Mouse (Mus musculus) hindbrain, postnatal 0 days (tissue): Measurements from ENCODE around the gene Ncor1. TPM values are rescaled to one million over a fixed set of nuclear protein-coding genes. Genes with fewer than 3 reads are reported as not detected.

Experiments
- ATAC-seq: fragments of 200-750 bp; cut with Nextera tagmentation; 2 replicates; pipeline ENCODE4 v1.8.0; 2017; ENCODE audit warnings: mild to moderate bottlenecking, moderate TSS enrichment, moderate library complexity
- DNase-seq: peaks from one replicate; pipeline ENCODE4 v3.0.0-alpha.2; 2015; ENCODE audit warnings: low spot score
- H3K27ac ChIP-seq: fragments of 300-500 bp; sonication (generic); 2 replicates; pipeline ENCODE4 v1.5.1; 2014; ENCODE audit warnings: mild to moderate bottlenecking
- H3K27me3 ChIP-seq: fragments of 300-500 bp; sonication (generic); 2 replicates; pipeline ENCODE4 v1.6.1; 2014; ENCODE audit warnings: low read length, mixed read lengths; ENCODE audit not compliant: insufficient read depth
- H3K36me3 ChIP-seq: fragments of 300-500 bp; sonication (generic); 2 replicates; pipeline ENCODE4 v1.6.1; 2014; ENCODE audit warnings: low read length, mixed read lengths; ENCODE audit not compliant: insufficient read depth
- H3K4me1 ChIP-seq: fragments of 300-500 bp; sonication (generic); 2 replicates; pipeline ENCODE4 v1.6.1; 2014; ENCODE audit warnings: antibody characterized with exemption, low read length, mixed read lengths; ENCODE audit not compliant: insufficient read depth
- H3K4me2 ChIP-seq: fragments of 300-500 bp; sonication (generic); 2 replicates; pipeline ENCODE4 v1.6.1; 2014; ENCODE audit warnings: low read depth, mild to moderate bottlenecking, low read length, moderate library complexity, mixed read lengths
- H3K4me3 ChIP-seq: fragments of 300-500 bp; sonication (generic); 2 replicates; pipeline ENCODE4 v1.5.1; 2014; ENCODE audit warnings: low read length
- H3K9ac ChIP-seq: fragments of 300-500 bp; sonication (generic); replicated peaks from 2 replicates; pipeline ENCODE4 v1.6.1; 2014; ENCODE audit warnings: mild to moderate bottlenecking, low read length, moderate library complexity, mixed read lengths
- H3K9me3 ChIP-seq: fragments of 300-500 bp; sonication (generic); 2 replicates; pipeline ENCODE4 v1.6.1; 2016; ENCODE audit warnings: low read length, mixed read lengths
- CTCF ChIP-seq: IDR thresholded peaks from 2 replicates; pipeline ENCODE4 v1.5.1; 2016; ENCODE audit warnings: antibody characterized with exemption, control low read depth, low read depth
- whole genome bisulfite sequencing: fragments of 180-500 bp; shearing (Covaris S2); extraction: QIAGEN DNeasy Blood & Tissue Kit; methylation state at CpG from one replicate; pipeline ENCODE4 v1.1.7; 2014; 5-methylcytosine and 5-hydroxymethylcytosine counted together
- polyA plus RNA-seq: library from polyadenylated mRNA; unstranded; fragments of >200 nt; fragmentation: Nextera tagmentation; extraction: Ambion mirVana; gene quantifications from 2 replicates; pipeline ENCODE4 v1.2.1, GENCODE M21; 2015
- total RNA-seq: library from RNA; depleted of rRNA; stranded (reverse); fragments of >200 nt; gene quantifications from 2 replicates; pipeline ENCODE4 v1.2.3, GENCODE M21; 2014

Ncor1 gene
- total and polyA plus RNA-seq, 2 experiments from 2014 or later = 137 to 148 TPM

DNA sequence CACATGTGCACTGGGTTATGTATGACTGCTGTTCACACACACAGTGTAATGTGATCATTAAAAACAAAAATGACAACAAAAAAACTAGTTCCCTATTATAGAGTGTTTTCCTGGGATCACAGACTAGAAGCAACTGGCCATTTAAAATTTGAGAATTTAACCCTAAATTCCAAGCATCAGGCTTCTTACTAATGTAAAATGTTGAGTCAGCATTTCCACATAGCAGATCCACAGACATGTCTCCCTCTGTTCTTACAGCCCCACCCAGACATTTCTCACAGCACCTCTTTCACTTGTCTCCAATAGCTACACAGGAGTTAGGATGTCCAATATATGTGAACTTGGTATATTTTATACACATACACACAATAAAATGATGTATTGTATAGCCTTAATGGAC is 88.4 kb downstream of the Ncor1 start:
- no peak for ATAC-seq
- no peak for DNase-seq
- Histone ChIP-seq H3K4me2 (no peak overlapping the region), H3K27ac (no peak overlapping the region), H3K9me3 (no peaks in the 10 kb centered on the region), H3K36me3 (peaks cover 31% of the 10 kb centered on the region), H3K27me3 (no peaks in the 10 kb centered on the region), H3K9ac (no peak overlapping the region), H3K4me3 (no peak overlapping the region), H3K4me1 (no peaks in the 10 kb centered on the region)
- no peak for TF ChIP-seq CTCF

DNA sequence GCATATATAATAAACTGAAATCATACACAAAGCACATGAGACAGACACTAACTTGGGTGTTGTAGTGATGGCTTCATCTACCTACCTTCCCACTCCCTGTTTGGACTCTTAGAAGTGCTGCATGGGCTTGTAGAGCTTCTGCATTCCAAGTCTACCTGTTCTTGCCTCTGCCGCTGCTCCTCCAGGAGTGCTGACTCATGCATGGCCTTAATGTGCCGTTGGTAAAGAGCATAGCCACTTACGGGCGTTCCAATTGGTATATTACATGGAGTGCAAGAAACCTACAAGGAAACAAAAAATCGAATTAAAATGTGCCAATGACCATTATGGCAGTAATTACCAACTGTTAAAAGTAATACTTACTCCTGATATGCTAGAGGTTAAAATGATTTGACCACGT is 91.5 kb downstream of the Ncor1 start:
- no peak for TF ChIP-seq CTCF
- ATAC-seq (no peak), DNase-seq (no peak)
- no peaks in the 10 kb centered on the region for H3K9me3 ChIP-seq
- H3K27ac ChIP-seq = no peak overlapping the region
- H3K9ac ChIP-seq = no peak overlapping the region
- 94% methylated on average over 6 of the region's 6 CpGs for WGBS
- no peak overlapping the region for H3K4me2 ChIP-seq
- no peak overlapping the region for H3K4me3 ChIP-seq
- H3K4me1 ChIP-seq = no peaks in the 10 kb centered on the region
- no peaks in the 10 kb centered on the region for H3K27me3 ChIP-seq
- peaks cover 18% of the 10 kb centered on the region; the same call in 1 of the 2 replicates for H3K36me3 ChIP-seq

DNA sequence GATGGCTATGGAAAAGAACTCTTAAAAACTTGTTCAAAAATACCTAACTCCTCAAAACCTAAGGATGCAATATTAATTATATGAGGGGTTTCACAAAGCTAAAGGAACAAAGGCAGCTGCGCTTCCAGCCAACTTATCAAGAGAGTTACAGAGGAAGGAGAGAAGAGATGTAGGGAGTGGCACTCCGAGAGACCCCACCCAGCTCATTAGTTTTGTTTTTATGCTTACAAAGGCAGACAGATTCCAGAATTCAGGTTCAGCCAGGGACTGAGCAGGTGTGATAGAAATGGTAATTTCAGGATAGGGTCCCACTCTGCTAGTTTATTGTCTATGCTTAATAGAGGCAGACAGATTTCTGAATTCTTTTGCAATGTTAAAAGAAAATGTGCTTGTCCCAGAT is 103.1 kb downstream of the Ncor1 start:
- H3K4me3 ChIP-seq = no peak overlapping the region
- H3K9me3 ChIP-seq = no peaks in the 10 kb centered on the region
- H3K4me2 ChIP-seq = no peak overlapping the region
- no peaks in the 10 kb centered on the region for H3K4me1 ChIP-seq
- DNase-seq (no peak), ATAC-seq (no peak)
- H3K27ac ChIP-seq = no peak overlapping the region
- 98% methylated on average over 2 of the region's 2 CpGs for WGBS
- no peaks in the 10 kb centered on the region for H3K27me3 ChIP-seq
- H3K9ac ChIP-seq = no peak overlapping the region
- H3K36me3 ChIP-seq = peaks cover 28% of the 10 kb centered on the region
- TF ChIP-seq CTCF = no peak

DNA sequence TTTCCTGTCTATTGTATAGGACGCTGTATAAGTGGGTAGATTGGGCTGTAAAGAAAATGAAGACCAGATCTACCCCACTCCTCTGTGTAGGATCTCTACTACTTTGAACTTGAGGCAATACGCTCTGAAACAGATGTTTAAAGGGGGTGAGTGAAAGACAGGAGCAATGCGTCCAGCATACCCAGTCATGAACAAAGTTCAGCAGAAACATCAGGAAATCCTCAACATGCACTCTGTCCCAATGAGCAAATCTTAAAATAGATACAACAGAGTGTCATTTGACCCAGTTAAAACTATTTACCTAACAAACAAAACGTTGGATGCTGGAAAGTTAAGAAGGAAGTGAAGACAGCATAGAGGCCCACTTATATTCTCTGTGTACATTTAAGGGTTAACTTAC is 106.4 kb downstream of the Ncor1 start:
- Histone ChIP-seq H3K4me1 (no peaks in the 10 kb centered on the region), H3K9ac (no peak overlapping the region), H3K9me3 (no peaks in the 10 kb centered on the region), H3K36me3 (peaks cover 44% of the 10 kb centered on the region), H3K4me2 (no peak overlapping the region), H3K27ac (no peak overlapping the region), H3K4me3 (no peak overlapping the region), H3K27me3 (no peaks in the 10 kb centered on the region)
- ATAC-seq (no peak), DNase-seq (no peak)
- 90% methylated on average over 4 of the region's 4 CpGs for WGBS
- TF ChIP-seq CTCF = no peak

DNA sequence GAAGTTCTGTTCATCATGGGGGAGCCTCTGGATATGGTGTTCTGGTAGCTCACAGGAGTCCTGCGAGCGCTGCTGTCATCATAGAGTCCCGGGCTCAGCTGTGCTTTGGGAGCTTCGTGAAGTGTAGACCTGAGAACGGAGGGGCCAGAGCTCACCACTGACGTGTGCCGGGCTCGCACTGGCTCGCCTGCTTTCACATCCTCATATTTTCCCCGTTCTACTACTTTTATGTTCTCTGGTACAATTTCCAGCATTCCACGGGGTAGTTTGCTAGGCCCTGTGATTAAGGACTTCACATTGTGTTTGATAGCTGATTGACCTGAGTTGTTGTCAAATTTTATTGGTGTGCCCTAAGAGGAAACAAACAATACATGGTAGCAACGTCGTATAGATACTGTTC is 115.3 kb downstream of the Ncor1 start:
- Histone ChIP-seq H3K9me3 (no peaks in the 10 kb centered on the region), H3K36me3 (peaks cover 45% of the 10 kb centered on the region), H3K27ac (no peak overlapping the region), H3K4me3 (no peak overlapping the region), H3K4me1 (no peaks in the 10 kb centered on the region), H3K9ac (no peak overlapping the region), H3K4me2 (no peak overlapping the region), H3K27me3 (no peaks in the 10 kb centered on the region)
- TF ChIP-seq CTCF = no peak
- no peak for ATAC-seq
- 93% methylated on average over 13 of the region's 13 CpGs for WGBS
- DNase-seq = no peak

DNA sequence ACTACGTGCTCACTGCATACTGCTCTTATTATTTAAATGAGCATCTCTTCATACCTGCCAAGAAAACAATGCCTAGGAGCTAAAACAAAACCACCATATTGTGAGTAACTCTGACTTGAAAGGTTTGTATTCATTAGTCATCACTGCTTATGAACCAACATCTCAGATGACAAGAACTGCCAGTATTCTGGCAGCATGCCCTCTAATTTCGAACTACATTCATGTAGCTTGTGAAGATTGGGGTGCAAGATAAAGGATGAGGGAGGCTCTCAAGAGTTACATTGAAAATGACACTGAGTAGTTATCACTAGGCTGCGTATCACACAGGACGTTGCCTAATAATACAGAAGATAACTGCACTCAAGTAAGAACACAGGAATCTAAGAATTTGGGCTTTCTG is 126.1 kb downstream of the Ncor1 start:
- no peaks in the 10 kb centered on the region for H3K27me3 ChIP-seq
- no peak for TF ChIP-seq CTCF
- peaks cover 74% of the 10 kb centered on the region for H3K36me3 ChIP-seq
- H3K9me3 ChIP-seq = no peaks in the 10 kb centered on the region
- no peak overlapping the region for H3K4me2 ChIP-seq
- no peak overlapping the region for H3K9ac ChIP-seq
- no peak overlapping the region for H3K4me3 ChIP-seq
- ATAC-seq (no peak), DNase-seq (no peak)
- no peaks in the 10 kb centered on the region for H3K4me1 ChIP-seq
- 77% methylated on average over 4 of the region's 4 CpGs for WGBS
- no peak overlapping the region for H3K27ac ChIP-seq

- DNase-seq (no peak), ATAC-seq (no peak)
- H3K4me1 ChIP-seq = no peaks in the 10 kb centered on the region
- peaks cover 73% of the 10 kb centered on the region for H3K36me3 ChIP-seq
- TF ChIP-seq CTCF = no peak
- H3K27me3 ChIP-seq = no peaks in the 10 kb centered on the region
- H3K4me3 ChIP-seq = no peak overlapping the region
- 67% methylated on average over 5 of the region's 5 CpGs for WGBS
- H3K4me2 ChIP-seq = no peak overlapping the region
- no peaks in the 10 kb centered on the region for H3K9me3 ChIP-seq
- H3K9ac ChIP-seq = no peak overlapping the region
- no peak overlapping the region for H3K27ac ChIP-seq
Observed at GRCm38 (mm10) chr11:62331141-62331540, 127.2 kb downstream of the Ncor1 start.
